Mouse (Mus musculus) erythroid progenitor cell, adult 5-6 weeks (primary cell): Measurements from ENCODE around the gene Slc25a43. TPM values are rescaled to one million over a fixed set of nuclear protein-coding genes. Genes with fewer than 3 reads are reported as not detected.

ENCODE experiments used
- ATAC-seq: replicated peaks from 2 replicates; pipeline ENCODE4 v1.8.0; 2016; ENCODE audit warnings: moderate number of reproducible peaks, mild to moderate bottlenecking, moderate TSS enrichment, inconsistent platforms; ENCODE audit not compliant: poor library complexity, low FRiP score, severe bottlenecking
- total RNA-seq, 2 experiments: library from RNA; stranded (forward) in 1 of 2; stranded (reverse) in 1 of 2; fragments of 150-400 nt in 1 of 2; fragments of 186-747, 209-891 nt in 1 of 2; gene quantifications; 2 replicates each; pipeline versions ENCODE4 v1.2.3 to v1.2.4; 2015 to 2017; ENCODE audit warnings: low replicate concordance in 2 of 2

Slc25a43 gene
- not detected in 2 replicates for total RNA-seq (2015; ENCODE audit: low replicate concordance)
- not detected in 2 replicates for total RNA-seq (2017; ENCODE audit: low replicate concordance)

- peak; percentile 50; the same call in 1 of the 2 replicates for ATAC-seq
Measured at GRCm38 (mm10) chrX:36743503-36744101, at the start of gene Slc25a43. TSS of gene Slc25a43 (plus strand) at chrX:36743659.

- ATAC-seq, result no peak
Measured at GRCm38 (mm10) chrX:36740124-36740951, 3.1 kb upstream of the Slc25a43 start.

GRCm38 (mm10) chrX:36741278-36741677 is 2.2 kb upstream of the Slc25a43 start:
- peak; percentile 74 for ATAC-seq

- no peak for ATAC-seq
Measured at GRCm38 (mm10) chrX:36742744-36743143, 715 bp upstream of the Slc25a43 start.

GRCm38 (mm10) chrX:36744735-36745134 is 1.3 kb downstream of the Slc25a43 start:
- no peak for ATAC-seq

GRCm38 (mm10) chrX:36745333-36745732 is 1.9 kb downstream of the Slc25a43 start:
- no peak for ATAC-seq

GRCm38 (mm10) chrX:36746789-36747188 is 3.3 kb downstream of the Slc25a43 start:
- ATAC-seq, result no peak

GRCm38 (mm10) chrX:36748573-36748972 is 5.1 kb downstream of the Slc25a43 start:
- ATAC-seq, result no peak

- no peak for ATAC-seq
Measured at GRCm38 (mm10) chrX:36749281-36749785, 5.9 kb downstream of the Slc25a43 start.

- no peak for ATAC-seq
Measured at GRCm38 (mm10) chrX:36750591-36750990, 7.1 kb downstream of the Slc25a43 start.

- no peak for ATAC-seq
Measured at GRCm38 (mm10) chrX:36752586-36752985, 9.1 kb downstream of the Slc25a43 start.

GRCm38 (mm10) chrX:36757796-36758472 is 14.5 kb downstream of the Slc25a43 start:
- no peak for ATAC-seq

- ATAC-seq, result no peak
Measured at GRCm38 (mm10) chrX:36758566-36758965, 15.1 kb downstream of the Slc25a43 start.

- ATAC-seq, result peak; percentile 72
Measured at GRCm38 (mm10) chrX:36760946-36761635, 17.6 kb downstream of the Slc25a43 start.

- ATAC-seq, result no peak
Measured at GRCm38 (mm10) chrX:36762289-36762688, 18.8 kb downstream of the Slc25a43 start.

- ATAC-seq, result no peak
Measured at GRCm38 (mm10) chrX:36762894-36763293, 19.4 kb downstream of the Slc25a43 start.

GRCm38 (mm10) chrX:36763298-36763933 is 20.0 kb downstream of the Slc25a43 start:
- ATAC-seq, result no peak

- no peak for ATAC-seq
Measured at GRCm38 (mm10) chrX:36763934-36764317, 20.5 kb downstream of the Slc25a43 start.

- ATAC-seq, result no peak
Measured at GRCm38 (mm10) chrX:36767386-36767785, 23.9 kb downstream of the Slc25a43 start.
